ENCODE assay signal across 14 mouse cellular contexts in genomic region chr1:127555822-127556485, GRCm38 (mm10).
A peak's percentile ranks its signal among the peaks of the same experiment; 100 is the strongest.
DNase-seq lines count a peak whose midpoint lies in the region; ATAC-seq and TF ChIP-seq lines count a peak whose summit lies in the region.
"Had no signal": no experiment of that assay in that cellular context is flagged by ENCODE, and none has a peak within 500 bp of the region (broad histone marks: within the 10 kb centered on the region; RNA-seq: fewer than 3 reads in every experiment).

No protein-coding gene starts in this region.

- H3K36me3 ChIP-seq in embryonic facial prominence, embryonic 14.5 days (ENCODE audit: control insufficient read depth, insufficient read depth, low read length) = no peaks in the 10 kb centered on the region
- no peaks in the 10 kb centered on the region for H3K36me3 ChIP-seq in hindbrain, embryonic 13.5 days
- no peaks in the 10 kb centered on the region for H3K36me3 ChIP-seq in midbrain, embryonic 12.5 days
- no peaks in the 10 kb centered on the region for H3K36me3 ChIP-seq in intestine, embryonic 15.5 days

- H3K4me1 ChIP-seq in embryonic facial prominence, embryonic 14.5 days (ENCODE audit: control insufficient read depth, insufficient read depth, low read length) = 0 out of 2 replicates have a peak, but pooled peaks cover 4% of the 10 kb centered on the region
- H3K4me1 ChIP-seq in hindbrain, embryonic 13.5 days (replicated peaks) = peaks cover 20% of the 10 kb centered on the region
- H3K4me1 ChIP-seq in midbrain, embryonic 12.5 days = no peaks in the 10 kb centered on the region
- H3K4me1 ChIP-seq in intestine, embryonic 15.5 days (replicated peaks) = 0 out of 2 replicates have a peak, but pooled peaks cover 2% of the 10 kb centered on the region

- ATAC-seq in embryonic facial prominence, embryonic 14.5 days (ENCODE audit: low read depth) = peak; percentile 55; the same call in 1 of the 2 replicates
- peak; percentile 90 for ATAC-seq in hindbrain, embryonic 13.5 days (ENCODE audit: low FRiP score)
- peak; percentile 93 for ATAC-seq in midbrain, embryonic 12.5 days (ENCODE audit: low FRiP score, low read depth)
- ATAC-seq in intestine, embryonic 15.5 days = no peak
- ATAC-seq: activated CD4-positive, CD25-positive, alpha-beta regulatory T cell, adult 4 months had no signal

- no peak overlapping the region for H3K4me2 ChIP-seq in embryonic facial prominence, embryonic 14.5 days (ENCODE audit: low read depth, low read length)
- no peak overlapping the region for H3K4me2 ChIP-seq in hindbrain, embryonic 13.5 days
- no peak overlapping the region for H3K4me2 ChIP-seq in midbrain, embryonic 12.5 days (replicated peaks)
- H3K4me2 ChIP-seq in intestine, embryonic 15.5 days (replicated peaks) = no peak overlapping the region
- H3K4me2 ChIP-seq: liver, embryonic 11.5 days had no signal

- TF ChIP-seq CTCF in brain, embryonic 14.5 days (IDR thresholded peaks at IDR 0.05; ENCODE audit: borderline replicate concordance, extremely low read depth, insufficient read depth, insufficient read length) = no peak

- peak; percentile 87 for DNase-seq in brain, embryonic 14.5 days (ENCODE audit: low read depth)
- peak; percentile 50 for DNase-seq in embryonic facial prominence, embryonic 14.5 days (ENCODE audit: low spot score)
- no peak for DNase-seq in layer of hippocampus, adult 11-12 months (ENCODE audit: low spot score)
- no peak for DNase-seq in kidney, postnatal 4 days
- DNase-seq in gastrocnemius, postnatal 14 days = no peak
- DNase-seq: cerebellum, postnatal 10 days; gastrocnemius, postnatal 36 days; kidney, adult 11 months; lung, postnatal 36 days had no signal

- 0 out of 2 replicates have a peak, but pooled peaks cover 4% of the 10 kb centered on the region for H3K9me3 ChIP-seq in embryonic facial prominence, embryonic 14.5 days (ENCODE audit: control insufficient read depth, low read length)
- H3K9me3 ChIP-seq in hindbrain, embryonic 13.5 days = 0 out of 2 replicates have a peak, but pooled peaks cover 3% of the 10 kb centered on the region
- no peaks in the 10 kb centered on the region for H3K9me3 ChIP-seq in midbrain, embryonic 12.5 days
- H3K9me3 ChIP-seq in intestine, embryonic 15.5 days = no peaks in the 10 kb centered on the region

- H3K27ac ChIP-seq in embryonic facial prominence, embryonic 14.5 days (replicated peaks; ENCODE audit: low read depth, low read length) = no peak overlapping the region
- H3K27ac ChIP-seq in hindbrain, embryonic 13.5 days = peak overlapping the region; percentile 85
- peak overlapping the region; percentile 83 for H3K27ac ChIP-seq in midbrain, embryonic 12.5 days (replicated peaks)
- H3K27ac ChIP-seq in intestine, embryonic 15.5 days = no peak overlapping the region

- intact Hi-C loops in gastrocnemius, postnatal 14 days (cut with DNase I; ENCODE audit: low total_unique reads) = no loop called here

- no peak overlapping the region for H3K4me3 ChIP-seq in embryonic facial prominence, embryonic 14.5 days (ENCODE audit: low read depth, low read length)
- H3K4me3 ChIP-seq in hindbrain, embryonic 13.5 days = no peak overlapping the region
- H3K4me3 ChIP-seq in midbrain, embryonic 12.5 days = no peak overlapping the region
- H3K4me3 ChIP-seq in intestine, embryonic 15.5 days (replicated peaks) = no peak overlapping the region

- 56% methylated on average over 6 of the region's 6 CpGs for WGBS in embryonic facial prominence, embryonic 14.5 days
- 21% methylated on average over 6 of the region's 6 CpGs for WGBS in hindbrain, embryonic 13.5 days
- 47% methylated on average over 6 of the region's 6 CpGs for WGBS in midbrain, embryonic 12.5 days
- 49% methylated on average over 6 of the region's 6 CpGs for WGBS in intestine, embryonic 15.5 days

- H3K9ac ChIP-seq in embryonic facial prominence, embryonic 14.5 days (ENCODE audit: low read depth, low read length) = no peak overlapping the region
- 0 out of 2 replicates have a peak overlapping the region, but pooled peaks have one; percentile 35 for H3K9ac ChIP-seq in hindbrain, embryonic 13.5 days
- H3K9ac ChIP-seq in midbrain, embryonic 12.5 days (replicated peaks) = no peak overlapping the region
- H3K9ac ChIP-seq in intestine, embryonic 15.5 days = no peak overlapping the region

- no peak for TF ChIP-seq POLR2A in brain, embryonic 14.5 days (IDR thresholded peaks at IDR 0.05; ENCODE audit: borderline replicate concordance, extremely low read depth, insufficient read depth, insufficient read length, poor library complexity, severe bottlenecking)

- no peaks in the 10 kb centered on the region for H3K27me3 ChIP-seq in embryonic facial prominence, embryonic 14.5 days (replicated peaks; ENCODE audit: control insufficient read depth, insufficient read depth, low read length)
- H3K27me3 ChIP-seq in hindbrain, embryonic 13.5 days = peaks cover 9% of the 10 kb centered on the region
- H3K27me3 ChIP-seq in midbrain, embryonic 12.5 days = no peaks in the 10 kb centered on the region
- H3K27me3 ChIP-seq in intestine, embryonic 15.5 days (replicated peaks) = no peaks in the 10 kb centered on the region

Comparison
In these comparisons a context has a peak if more than half of its experiments do, and no peak if none do; other contexts are left out.
1. DNase-seq: peak in brain, embryonic 14.5 days (single experiment) and embryonic facial prominence, embryonic 14.5 days (single experiment); none in layer of hippocampus, adult 11-12 months (single experiment), kidney, postnatal 4 days (0 of 2) and gastrocnemius, postnatal 14 days (single experiment).
2. H3K27ac ChIP-seq: peak in hindbrain, embryonic 13.5 days (single experiment) and midbrain, embryonic 12.5 days (single experiment); none in embryonic facial prominence, embryonic 14.5 days (single experiment) and intestine, embryonic 15.5 days (single experiment).